Mouse (Mus musculus) forebrain, embryonic 13.5 days (tissue): Measurements from ENCODE around the gene Olfr653. TPM values are rescaled to one million over a fixed set of nuclear protein-coding genes. Genes with fewer than 3 reads are reported as not detected.

Experiments
- ATAC-seq: fragments of 200-750 bp; cut with Nextera tagmentation; 2 replicates; pipeline ENCODE4 v1.8.0; 2017
- H3K27ac ChIP-seq: fragments of 300-500 bp; sonication (generic); 2 replicates; pipeline ENCODE4 v1.5.1; 2015; ENCODE audit warnings: inconsistent platforms, mild to moderate bottlenecking, moderate library complexity
- H3K27me3 ChIP-seq: fragments of 300-500 bp; sonication (generic); 2 replicates; pipeline ENCODE4 v1.6.1; 2015; ENCODE audit warnings: mild to moderate bottlenecking, inconsistent platforms
- H3K36me3 ChIP-seq: fragments of 300-500 bp; sonication (generic); 2 replicates; pipeline ENCODE4 v1.6.1; 2015; ENCODE audit warnings: mild to moderate bottlenecking, inconsistent platforms; ENCODE audit not compliant: poor library complexity, severe bottlenecking
- H3K4me1 ChIP-seq: fragments of 300-500 bp; sonication (generic); 2 replicates; pipeline ENCODE4 v1.6.1; 2015; ENCODE audit warnings: inconsistent platforms
- H3K4me2 ChIP-seq: fragments of 300-500 bp; sonication (generic); 2 replicates; pipeline ENCODE4 v1.6.1; 2015; ENCODE audit warnings: inconsistent platforms, mild to moderate bottlenecking, moderate library complexity
- H3K4me3 ChIP-seq: fragments of 300-500 bp; sonication (generic); 2 replicates; pipeline ENCODE4 v1.5.1; 2015; ENCODE audit warnings: mild to moderate bottlenecking, inconsistent platforms
- H3K9ac ChIP-seq: fragments of 300-500 bp; sonication (generic); 2 replicates; pipeline ENCODE4 v1.6.1; 2015; ENCODE audit warnings: mild to moderate bottlenecking, inconsistent platforms
- H3K9me3 ChIP-seq: fragments of 300-500 bp; sonication (generic); replicated peaks from 2 replicates; pipeline ENCODE4 v1.6.1; 2016; ENCODE audit warnings: inconsistent platforms
- WGBS: fragments of 180-500 bp; shearing (Covaris S2); methylation state at CpG from one replicate; pipeline ENCODE4 v1.1.7; 2015; 5-methylcytosine and 5-hydroxymethylcytosine counted together
- polyA plus RNA-seq: library from polyadenylated mRNA; unstranded; fragments of >200 nt; fragmentation: Nextera tagmentation; extraction: Ambion mirVana; gene quantifications from 2 replicates; pipeline ENCODE4 v1.2.1, GENCODE M21; 2015

The Olfr653 gene
- polyA plus RNA-seq = not detected in 2 replicates

GRCm38 (mm10) chr7:104577014-104577413, at the start of gene Olfr653:
Gene Olfr653 (plus strand): TSS chr7:104577314.
- Histone ChIP-seq H3K4me2 (no peak within 1 kb of the TSS), H3K4me3 (no peak within 1 kb of the TSS), H3K4me1 (no peaks in the 10 kb centered on the region), H3K27ac (no peak within 1 kb of the TSS), H3K27me3 (no peaks in the 10 kb centered on the region), H3K36me3 (no peaks in the 10 kb centered on the region), H3K9ac (no peak within 1 kb of the TSS), H3K9me3 (no peaks in the 10 kb centered on the region)
- 83% methylated on average over 2 of the region's 2 CpGs for WGBS
- no peak for ATAC-seq

GRCm38 (mm10) chr7:104549833-104550232, 27.3 kb upstream of the Olfr653 start, which contains the start of gene Olfr651:
Gene Olfr651 (plus strand): TSS chr7:104550133.
- H3K27ac ChIP-seq = no peak within 1 kb of the TSS
- no peaks in the 10 kb centered on the region for H3K36me3 ChIP-seq
- H3K9ac ChIP-seq = no peak within 1 kb of the TSS
- no peak within 1 kb of the TSS for H3K4me3 ChIP-seq
- H3K4me1 ChIP-seq = no peaks in the 10 kb centered on the region
- ATAC-seq = no peak
- H3K4me2 ChIP-seq = no peak within 1 kb of the TSS
- H3K27me3 ChIP-seq = no peaks in the 10 kb centered on the region
- 70% methylated on average over 5 of the region's 5 CpGs for WGBS
- H3K9me3 ChIP-seq = no peaks in the 10 kb centered on the region

GRCm38 (mm10) chr7:104552700-104553099, 24.4 kb upstream of the Olfr653 start:
- Histone ChIP-seq H3K9me3 (no peaks in the 10 kb centered on the region), H3K4me1 (no peaks in the 10 kb centered on the region), H3K4me2 (no peak overlapping the region), H3K9ac (no peak overlapping the region), H3K36me3 (no peaks in the 10 kb centered on the region), H3K27me3 (no peaks in the 10 kb centered on the region), H3K4me3 (no peak overlapping the region), H3K27ac (no peak overlapping the region)
- ATAC-seq = no peak
- WGBS = 78% methylated on average over 1 of the region's 1 CpGs

- ATAC-seq = no peak
- Histone ChIP-seq H3K4me1 (no peaks in the 10 kb centered on the region), H3K27ac (no peak within 1 kb of the TSS), H3K9me3 (no peaks in the 10 kb centered on the region), H3K9ac (no peak within 1 kb of the TSS), H3K4me3 (no peak within 1 kb of the TSS), H3K27me3 (no peaks in the 10 kb centered on the region), H3K36me3 (no peaks in the 10 kb centered on the region), H3K4me2 (no peak within 1 kb of the TSS)
Measured at GRCm38 (mm10) chr7:104560601-104561000, 16.5 kb upstream of the Olfr653 start, which contains the start of gene Olfr652. Gene Olfr652 (plus strand): TSS chr7:104560901.

- no peak overlapping the region for H3K27ac ChIP-seq
- H3K4me2 ChIP-seq = no peak overlapping the region
- no peak overlapping the region for H3K4me3 ChIP-seq
- H3K27me3 ChIP-seq = no peaks in the 10 kb centered on the region
- H3K9ac ChIP-seq = no peak overlapping the region
- H3K36me3 ChIP-seq = no peaks in the 10 kb centered on the region
- H3K4me1 ChIP-seq = no peaks in the 10 kb centered on the region
- no peaks in the 10 kb centered on the region for H3K9me3 ChIP-seq
- no peak for ATAC-seq
- WGBS = 86% methylated on average over 4 of the region's 4 CpGs
Measured at GRCm38 (mm10) chr7:104580846-104581245, 3.7 kb downstream of the Olfr653 start.

GRCm38 (mm10) chr7:104581429-104581828, 4.3 kb downstream of the Olfr653 start:
- Histone ChIP-seq H3K4me2 (no peak overlapping the region), H3K9ac (no peak overlapping the region), H3K27ac (no peak overlapping the region), H3K4me3 (no peak overlapping the region), H3K4me1 (no peaks in the 10 kb centered on the region), H3K9me3 (no peaks in the 10 kb centered on the region), H3K27me3 (no peaks in the 10 kb centered on the region), H3K36me3 (no peaks in the 10 kb centered on the region)
- 87% methylated on average over 4 of the region's 4 CpGs for WGBS
- ATAC-seq = no peak

- Histone ChIP-seq H3K4me2 (no peak within 1 kb of the TSS), H3K36me3 (no peaks in the 10 kb centered on the region), H3K4me1 (no peaks in the 10 kb centered on the region), H3K27ac (no peak within 1 kb of the TSS), H3K9me3 (no peaks in the 10 kb centered on the region), H3K9ac (no peak within 1 kb of the TSS), H3K27me3 (no peaks in the 10 kb centered on the region), H3K4me3 (no peak within 1 kb of the TSS)
- no peak for ATAC-seq
- 91% methylated on average over 4 of the region's 4 CpGs for WGBS
Measured at GRCm38 (mm10) chr7:104586725-104587124, 9.6 kb downstream of the Olfr653 start, which contains the start of gene Olfr654. Gene Olfr654 (plus strand): TSS chr7:104587025.

- Histone ChIP-seq H3K4me3 (no peak overlapping the region), H3K4me2 (no peak overlapping the region), H3K27ac (no peak overlapping the region), H3K4me1 (no peaks in the 10 kb centered on the region), H3K36me3 (no peaks in the 10 kb centered on the region), H3K27me3 (no peaks in the 10 kb centered on the region), H3K9me3 (no peaks in the 10 kb centered on the region), H3K9ac (no peak overlapping the region)
- ATAC-seq = no peak
- WGBS = 88% methylated on average over 5 of the region's 5 CpGs
Measured at GRCm38 (mm10) chr7:104588274-104588673, 11.2 kb downstream of the Olfr653 start.

- Histone ChIP-seq H3K4me1 (no peaks in the 10 kb centered on the region), H3K27ac (no peak within 1 kb of the TSS), H3K9ac (no peak within 1 kb of the TSS), H3K27me3 (no peaks in the 10 kb centered on the region), H3K36me3 (no peaks in the 10 kb centered on the region), H3K4me2 (no peak within 1 kb of the TSS), H3K4me3 (no peak within 1 kb of the TSS), H3K9me3 (no peaks in the 10 kb centered on the region)
- WGBS = 91% methylated on average over 2 of the region's 2 CpGs
- ATAC-seq = no peak
Measured at GRCm38 (mm10) chr7:104601679-104602078, 24.6 kb downstream of the Olfr653 start, which contains the start of gene Olfr655. Gene Olfr655 (minus strand): TSS chr7:104601779.

- no peak overlapping the region for H3K4me2 ChIP-seq
- H3K9ac ChIP-seq = no peak overlapping the region
- H3K27me3 ChIP-seq = no peaks in the 10 kb centered on the region
- H3K9me3 ChIP-seq = no peaks in the 10 kb centered on the region
- H3K4me3 ChIP-seq = no peak overlapping the region
- H3K36me3 ChIP-seq = no peaks in the 10 kb centered on the region
- no peak overlapping the region for H3K27ac ChIP-seq
- ATAC-seq = no peak
- H3K4me1 ChIP-seq = no peaks in the 10 kb centered on the region
- 3% methylated on average over 3 of the region's 3 CpGs for WGBS
Measured at GRCm38 (mm10) chr7:104603173-104603572, 26.1 kb downstream of the Olfr653 start.

GRCm38 (mm10) chr7:104604727-104605126, 27.6 kb downstream of the Olfr653 start:
- H3K27me3 ChIP-seq = no peaks in the 10 kb centered on the region
- no peak overlapping the region for H3K4me2 ChIP-seq
- no peaks in the 10 kb centered on the region for H3K36me3 ChIP-seq
- H3K9ac ChIP-seq = no peak overlapping the region
- no peaks in the 10 kb centered on the region for H3K4me1 ChIP-seq
- H3K4me3 ChIP-seq = no peak overlapping the region
- H3K9me3 ChIP-seq = no peaks in the 10 kb centered on the region
- H3K27ac ChIP-seq = no peak overlapping the region
- ATAC-seq = no peak

- 77% methylated on average over 4 of the region's 4 CpGs for WGBS
- no peak within 1 kb of the TSS for H3K9ac ChIP-seq
- no peak within 1 kb of the TSS for H3K4me2 ChIP-seq
- ATAC-seq = no peak
- no peaks in the 10 kb centered on the region for H3K27me3 ChIP-seq
- no peak within 1 kb of the TSS for H3K4me3 ChIP-seq
- no peak within 1 kb of the TSS for H3K27ac ChIP-seq
- H3K9me3 ChIP-seq = no peaks in the 10 kb centered on the region
- no peaks in the 10 kb centered on the region for H3K4me1 ChIP-seq
- H3K36me3 ChIP-seq = no peaks in the 10 kb centered on the region
Measured at GRCm38 (mm10) chr7:104613655-104614054, 36.5 kb downstream of the Olfr653 start, which contains the start of gene Olfr656. Gene Olfr656 (plus strand): TSS chr7:104613955.

- H3K27ac ChIP-seq = no peak within 1 kb of the TSS
- H3K4me3 ChIP-seq = no peak within 1 kb of the TSS
- H3K9me3 ChIP-seq = no peaks in the 10 kb centered on the region
- H3K4me1 ChIP-seq = no peaks in the 10 kb centered on the region
- no peaks in the 10 kb centered on the region for H3K36me3 ChIP-seq
- no peak within 1 kb of the TSS for H3K9ac ChIP-seq
- no peak for ATAC-seq
- H3K27me3 ChIP-seq = no peaks in the 10 kb centered on the region
- no peak within 1 kb of the TSS for H3K4me2 ChIP-seq
Measured at GRCm38 (mm10) chr7:104624494-104624893, 47.4 kb downstream of the Olfr653 start, which contains the start of gene Olfr657. Gene Olfr657 (plus strand): TSS chr7:104624794.
